Mouse (Mus musculus) heart, adult 8-10 months (tissue): ENCODE results near the gene Col15a1. TPM values are rescaled to one million over a fixed set of nuclear protein-coding genes. Genes with fewer than 3 reads are reported as not detected.

ENCODE experiments used
- DNase-seq: peaks from one replicate; pipeline ENCODE4 v3.0.0; 2022; ENCODE audit warnings: low spot score
- total RNA-seq, 4 experiments: library from RNA; stranded (reverse); gene quantifications; 2 replicates each; pipeline ENCODE4 v1.2.4; 2022

Col15a1 gene
- total RNA-seq, 4 experiments from 2014 or later = 29.9 to 58.5 (median 52.4) TPM

DNA sequence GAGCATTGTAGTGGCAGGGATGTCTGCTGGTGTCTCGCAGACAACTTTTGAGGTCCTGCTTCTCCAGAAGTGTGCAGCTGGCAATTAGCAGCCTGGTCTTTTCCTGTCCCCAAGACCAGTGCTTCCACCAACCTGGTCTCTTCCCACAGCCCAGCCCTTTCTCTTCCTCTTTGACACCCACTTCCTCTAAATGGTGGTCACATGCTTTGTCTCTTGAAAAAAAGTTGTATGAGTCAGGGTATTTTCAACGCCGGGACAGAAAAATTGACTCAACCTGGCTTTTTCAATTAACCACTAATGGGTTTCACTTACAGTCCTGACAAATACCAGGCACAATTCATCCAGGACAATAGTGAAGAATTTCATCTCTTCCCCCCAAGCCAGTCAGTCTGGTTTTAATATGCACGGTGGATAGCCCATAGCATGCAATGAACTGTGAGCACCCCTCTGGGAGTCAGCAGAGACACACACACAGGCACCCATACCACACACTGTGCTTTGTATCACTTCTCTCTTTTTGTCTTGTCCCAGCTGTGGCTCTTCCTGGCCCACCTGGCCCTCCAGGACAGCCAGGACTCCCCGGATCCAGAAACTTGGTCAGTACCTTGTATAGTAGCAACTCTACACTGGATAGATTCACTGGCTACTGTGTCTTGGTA, 95.5 kb downstream of the Col15a1 start:
- DNase-seq = no peak

DNA sequence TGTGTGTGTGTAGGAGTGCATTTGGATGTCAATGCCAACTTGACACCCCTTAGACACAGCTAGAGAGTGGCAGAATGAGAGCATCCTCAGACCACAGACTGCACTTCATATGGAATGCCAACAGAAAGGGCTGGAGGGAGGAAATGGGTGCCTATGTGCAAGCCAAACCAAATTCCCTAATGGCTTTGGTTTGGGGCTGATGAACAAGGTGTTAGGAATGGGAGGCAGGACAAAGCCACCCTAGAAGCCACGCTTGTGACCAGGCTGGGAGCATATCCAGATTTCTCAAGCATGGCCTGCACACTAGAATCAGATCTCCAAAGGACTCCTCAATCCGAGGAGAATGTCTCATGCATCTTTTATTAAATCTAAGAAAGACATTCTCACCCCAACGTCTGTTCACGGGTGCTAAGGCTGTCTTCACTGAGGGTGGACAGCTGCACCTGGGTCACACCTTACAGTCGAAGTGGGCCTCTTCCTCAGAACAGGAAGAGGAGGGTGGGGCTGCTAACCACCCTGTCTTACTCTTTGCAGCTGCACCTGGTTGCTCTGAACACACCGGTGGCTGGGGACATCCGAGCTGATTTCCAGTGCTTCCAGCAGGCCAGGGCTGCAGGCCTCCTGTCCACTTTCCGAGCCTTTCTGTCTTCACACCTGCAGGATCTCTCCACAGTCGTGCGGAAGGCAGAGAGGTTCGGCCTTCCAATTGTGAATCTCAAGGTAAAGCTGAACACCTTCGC, 102.1 kb downstream of the Col15a1 start:
- DNase-seq = no peak

DNA sequence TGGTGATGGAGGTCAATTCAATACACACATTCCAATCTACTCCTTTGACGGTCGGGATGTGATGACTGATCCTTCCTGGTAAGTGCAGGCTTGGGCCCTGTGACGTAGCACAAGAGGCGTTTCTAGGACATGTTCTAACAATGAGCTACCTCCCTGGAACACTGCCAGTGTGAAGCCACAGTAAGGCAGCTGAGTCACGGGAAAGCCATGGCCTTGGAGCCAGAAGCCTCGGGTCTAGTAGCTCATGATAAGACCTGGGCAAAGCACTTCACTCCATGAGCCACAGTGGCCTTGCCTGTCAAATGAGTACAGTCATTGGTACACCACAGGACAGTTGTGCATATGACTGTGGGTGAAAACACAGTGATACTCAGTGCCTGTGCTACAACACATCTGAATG, 102.9 kb downstream of the Col15a1 start:
- DNase-seq = peak; percentile 72

- DNase-seq = no peak
Measured at GRCm38 (mm10) chr4:47311467-47311866, 103.5 kb downstream of the Col15a1 start.

DNA sequence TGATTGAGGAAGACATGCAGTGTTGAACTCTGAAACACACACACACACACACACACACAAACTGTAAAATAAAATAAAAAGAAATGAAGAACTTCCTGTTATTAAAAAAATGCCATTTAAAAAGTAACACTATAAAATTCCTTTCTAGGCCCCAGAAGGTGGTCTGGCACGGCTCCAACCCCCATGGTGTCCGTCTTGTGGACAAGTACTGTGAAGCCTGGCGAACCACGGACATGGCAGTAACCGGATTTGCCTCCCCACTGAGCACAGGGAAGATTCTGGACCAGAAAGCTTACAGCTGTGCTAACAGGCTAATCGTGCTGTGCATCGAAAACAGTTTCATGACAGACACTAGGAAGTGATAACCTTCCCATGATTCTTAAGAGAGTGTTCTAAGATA, 104.0 kb downstream of the Col15a1 start:
- no peak for DNase-seq

- no peak for DNase-seq
Measured at GRCm38 (mm10) chr4:47312676-47313075, 104.7 kb downstream of the Col15a1 start.

GRCm38 (mm10) chr4:47313710-47314410, 105.9 kb downstream of the Col15a1 start:
- no peak for DNase-seq

DNA sequence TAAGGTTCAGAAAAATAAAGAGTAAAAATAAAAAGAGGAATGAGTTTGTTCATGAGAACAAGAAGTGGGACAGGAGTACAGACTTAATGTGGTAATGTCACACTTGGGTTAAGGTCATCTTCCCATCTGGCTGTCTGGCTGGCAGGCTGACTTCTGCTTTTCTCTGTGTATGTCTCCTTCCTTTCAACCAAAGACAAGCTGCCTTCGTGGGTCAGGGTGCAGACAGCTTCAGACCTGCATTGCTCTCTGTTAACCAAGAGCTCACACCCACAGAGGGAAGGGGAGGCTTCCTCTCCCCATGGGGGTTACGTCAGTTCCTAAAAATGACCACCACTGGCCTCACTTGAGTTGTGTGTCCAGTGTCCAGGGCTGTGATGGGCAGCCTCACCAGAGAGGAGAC, 107.5 kb downstream of the Col15a1 start:
- DNase-seq = no peak

DNA sequence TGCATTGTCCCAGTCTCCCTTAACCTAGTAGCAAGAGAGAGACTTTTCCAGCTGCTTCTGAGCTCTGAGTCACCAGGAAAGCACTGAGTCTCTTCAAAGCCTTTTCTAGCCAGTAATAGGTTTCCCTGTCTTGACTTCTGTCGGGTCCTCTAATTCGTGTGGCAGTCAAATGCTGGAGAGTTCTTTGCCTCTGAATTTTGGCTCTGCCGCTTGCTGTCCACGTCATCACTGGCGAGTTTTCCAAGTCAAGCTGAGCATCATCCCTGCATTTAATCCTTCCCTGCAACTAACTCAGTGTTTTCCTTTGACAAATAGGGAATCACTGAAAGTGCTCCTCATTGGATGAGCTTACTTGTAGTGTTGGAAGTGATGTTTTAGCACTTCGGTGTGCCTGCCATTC, 108.5 kb downstream of the Col15a1 start:
- no peak for DNase-seq

DNA sequence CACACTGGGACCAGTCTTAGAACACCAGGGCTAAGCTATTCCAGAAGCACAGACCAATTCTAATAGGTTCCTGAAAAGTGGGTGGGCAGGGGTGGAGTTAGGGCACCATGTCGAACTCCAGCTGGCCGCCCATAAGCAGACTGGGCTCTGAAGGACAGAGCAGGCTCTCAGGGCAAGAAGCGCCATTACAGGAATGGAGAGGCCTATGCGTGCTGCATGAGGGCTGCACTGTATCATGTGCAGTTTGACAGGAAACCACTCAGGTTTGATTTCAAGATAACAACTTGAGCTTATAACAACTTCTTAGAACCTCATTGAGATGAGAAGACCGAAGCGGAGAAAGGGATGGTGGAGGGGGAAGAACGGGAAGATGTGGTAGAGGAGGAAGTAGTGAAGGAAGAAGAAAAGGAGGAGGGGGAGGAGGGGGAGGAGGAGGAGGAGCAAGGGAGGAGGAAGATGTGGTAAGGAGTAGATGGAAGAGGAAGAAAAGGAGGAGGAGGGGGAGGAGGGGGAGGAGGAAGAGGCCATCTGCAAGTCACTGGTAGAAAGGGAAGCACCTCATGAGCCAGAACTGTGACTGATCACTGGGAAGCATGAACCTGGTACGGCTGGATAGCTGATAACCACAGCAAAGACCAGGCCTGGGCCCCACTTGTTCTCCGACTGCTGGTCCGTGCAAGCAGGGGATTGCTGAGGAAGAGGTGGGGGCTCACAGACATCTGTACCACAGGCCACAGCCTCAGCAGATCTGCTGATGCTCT, 111.8 kb downstream of the Col15a1 start:
- no peak for DNase-seq

DNA sequence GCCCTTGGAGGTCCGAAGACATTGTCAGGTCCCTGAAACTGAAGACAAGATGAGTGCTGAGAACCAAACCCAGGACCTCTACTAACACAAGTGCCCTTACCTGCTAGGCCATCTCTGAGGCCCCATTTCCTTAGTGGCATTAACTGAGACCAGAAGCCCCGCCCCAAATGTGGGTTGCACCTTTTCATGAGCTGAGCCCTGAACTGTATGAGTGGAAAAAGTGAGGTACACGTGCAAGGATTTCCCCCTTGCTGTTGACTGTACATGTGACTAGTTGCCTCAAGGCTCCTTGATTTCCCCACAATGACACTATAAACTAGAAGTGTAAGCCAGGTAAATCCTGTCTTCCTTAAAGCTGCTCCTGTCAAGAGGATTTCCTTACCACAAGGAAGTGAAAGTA, 114.4 kb downstream of the Col15a1 start:
- DNase-seq = no peak

- no peak for DNase-seq
Measured at GRCm38 (mm10) chr4:47324206-47324605, 116.2 kb downstream of the Col15a1 start.

DNA sequence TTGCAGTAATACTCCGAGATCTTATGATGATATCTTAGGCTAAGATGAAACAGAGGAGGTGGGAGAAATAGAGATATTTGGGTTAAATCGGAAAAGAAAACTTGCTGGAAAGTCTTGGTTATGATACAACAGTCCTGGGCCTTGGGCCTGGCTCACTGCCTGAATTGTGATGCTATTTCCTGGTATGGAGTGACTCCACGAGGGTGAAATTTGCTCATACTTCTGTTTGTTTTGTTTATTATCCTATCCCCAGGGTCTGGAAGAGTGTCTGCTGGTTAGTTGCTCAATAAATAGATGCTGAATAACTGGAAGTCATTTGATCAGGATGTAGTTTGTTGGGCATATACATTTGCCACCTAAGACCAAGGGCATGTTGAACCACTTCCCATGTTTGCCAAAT, 119.8 kb downstream of the Col15a1 start:
- no peak for DNase-seq

- DNase-seq = no peak
Measured at GRCm38 (mm10) chr4:47329285-47329684, 121.3 kb downstream of the Col15a1 start.

GRCm38 (mm10) chr4:47330378-47331052, 122.6 kb downstream of the Col15a1 start:
- no peak for DNase-seq

GRCm38 (mm10) chr4:47332812-47333343, 124.9 kb downstream of the Col15a1 start:
- no peak for DNase-seq

DNA sequence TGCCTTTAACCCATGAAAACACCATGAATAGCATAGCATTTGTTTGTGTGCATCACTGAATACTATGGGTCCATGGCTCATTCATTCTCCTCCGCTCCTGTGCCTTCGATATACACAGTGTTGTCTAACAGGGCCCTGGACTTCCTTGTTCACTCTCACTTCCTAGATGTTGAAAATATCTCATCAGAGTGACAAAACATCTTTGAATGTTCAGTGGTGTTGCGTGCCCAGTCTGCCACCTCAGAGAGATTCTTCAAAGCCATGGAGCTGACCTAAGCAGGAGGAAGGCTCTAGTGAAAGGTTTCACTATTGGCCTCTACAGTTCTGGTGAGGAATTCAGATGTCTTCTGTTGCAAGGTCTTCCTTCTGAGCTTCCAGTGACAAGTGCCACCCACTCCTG, 125.6 kb downstream of the Col15a1 start:
- no peak for DNase-seq

DNA sequence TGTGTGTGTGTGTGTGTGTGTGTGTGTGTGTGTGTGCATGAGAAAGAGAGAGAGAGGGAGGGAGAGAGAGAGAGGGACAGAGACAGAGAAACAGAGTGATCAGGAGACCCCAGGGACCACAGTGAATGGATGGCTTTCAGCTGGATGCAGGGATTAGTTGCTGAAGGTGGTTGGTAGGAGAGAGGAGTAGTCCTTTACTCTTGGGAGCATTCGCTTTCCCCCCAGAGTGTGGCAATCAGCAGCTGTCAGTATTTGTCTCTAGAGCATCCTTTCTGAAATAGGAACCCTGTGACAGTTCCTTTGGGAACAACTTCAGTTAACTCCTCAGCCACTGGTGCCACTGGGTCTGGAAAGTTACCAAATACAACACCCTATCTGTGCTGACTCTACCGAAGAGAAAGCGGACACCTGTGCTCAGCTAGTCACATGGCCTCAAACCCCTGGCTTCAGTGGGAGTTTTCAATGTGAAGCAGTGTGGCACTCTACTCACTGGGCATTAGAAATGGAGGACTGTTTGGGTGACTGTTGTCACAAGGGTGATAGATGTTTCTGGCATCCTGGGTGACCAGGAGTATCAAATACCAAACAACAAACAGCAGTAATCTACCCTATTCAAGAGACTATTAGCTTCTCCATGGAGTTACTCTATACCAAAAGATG, 129.1 kb downstream of the Col15a1 start:
- DNase-seq = no peak

DNA sequence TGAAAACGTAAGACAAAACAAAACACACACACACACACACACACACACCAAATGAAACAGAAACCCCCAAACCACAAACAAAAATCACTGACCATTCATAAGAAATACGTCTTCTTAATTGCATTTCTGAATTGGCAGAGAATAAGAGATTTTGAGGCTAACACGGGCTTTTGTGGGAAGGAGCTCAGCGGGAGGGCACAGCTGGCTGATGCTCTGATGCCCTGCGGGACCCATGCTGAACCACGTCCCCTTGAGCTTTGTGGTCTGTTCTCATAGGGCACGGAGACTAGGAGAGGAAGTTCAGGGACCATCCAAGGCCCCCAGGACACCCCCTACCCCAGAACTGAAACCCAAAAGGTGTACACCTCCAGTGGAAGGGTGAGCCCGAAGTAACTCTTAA, 134.7 kb downstream of the Col15a1 start:
- no peak for DNase-seq

DNA sequence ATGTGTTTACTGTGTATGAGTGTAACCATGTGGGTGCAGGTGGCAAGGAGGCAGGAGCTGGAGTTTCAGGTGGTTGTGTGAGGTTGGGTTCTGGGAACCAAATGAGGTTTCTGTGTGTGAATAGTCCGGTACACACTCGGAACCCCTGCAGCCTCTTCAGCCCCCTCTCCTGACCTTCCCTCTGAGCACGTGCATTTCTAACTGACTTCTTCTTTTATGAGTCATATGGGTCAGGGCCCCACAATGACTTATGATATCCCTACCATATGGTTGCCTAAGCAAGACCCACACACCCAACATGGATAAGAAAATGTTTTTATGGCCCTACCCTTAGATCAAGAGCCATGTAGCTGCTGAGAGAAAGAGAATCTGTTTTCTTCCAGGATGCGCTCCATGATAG, 139.1 kb downstream of the Col15a1 start:
- DNase-seq = no peak

- no peak for DNase-seq
Measured at GRCm38 (mm10) chr4:47349759-47350158, 141.8 kb downstream of the Col15a1 start.
